Comparison of ENCODE assay signal across 8 mouse cellular contexts in genomic region chr13:21974221-21974725, GRCm38 (mm10). TPM values are rescaled to one million over a fixed set of nuclear protein-coding genes. Genes with fewer than 3 reads are reported as not detected.
DNase-seq lines count a peak whose midpoint lies in the region; ATAC-seq and TF ChIP-seq lines count a peak whose summit lies in the region.

No protein-coding gene starts in this region.

- H3K4me1 ChIP-seq in hindbrain, embryonic 15.5 days (replicated peaks) = 0 out of 2 replicates have a peak, but pooled peaks cover 3% of the 10 kb centered on the region

- H3K9ac ChIP-seq in hindbrain, embryonic 15.5 days = peak overlapping the region; percentile 63

- peak; percentile 95 for TF ChIP-seq CTCF in Patski (IDR thresholded peaks at IDR 0.05)

- H3K27me3 ChIP-seq in Patski = no peaks in the 10 kb centered on the region
- H3K27me3 ChIP-seq in hindbrain, embryonic 15.5 days = peaks cover 14% of the 10 kb centered on the region

- under 1% methylated on average over 23 of the region's 23 CpGs for WGBS in hindbrain, embryonic 15.5 days

- H3K4me3 ChIP-seq in hindbrain, embryonic 15.5 days = peak overlapping the region; percentile 61

- POLR2A ChIA-PET in Patski (lab: Charles Lee) = no interaction called here

- H3K9me3 ChIP-seq in hindbrain, embryonic 15.5 days = no peaks in the 10 kb centered on the region

- no peaks in the 10 kb centered on the region for H3K36me3 ChIP-seq in hindbrain, embryonic 15.5 days

- H3K27ac ChIP-seq in hindbrain, embryonic 15.5 days (replicated peaks) = peak overlapping the region; percentile 91

- ATAC-seq in Patski = peak; percentile 77
- peak; percentile 85 for ATAC-seq in hindbrain, embryonic 15.5 days (ENCODE audit: low FRiP score, low read depth)

- in situ Hi-C loops in Patski (cut with MboI; ENCODE audit: low pct_unique_long_range_greater_than_20kb) = loop anchor here (5.0 kb wide), 1 partner anchor 53 kb away; no protein-coding TSS in a partner anchor

- H3K4me2 ChIP-seq in hindbrain, embryonic 15.5 days = peak overlapping the region; percentile 50

- CTCF ChIA-PET in Patski (lab: Charles Lee) = interaction anchor here (0.9 to 1.9 kb wide), 19 partner anchors 8 to 93 kb away, joined by 3 to 15 read pairs (median 4); partner anchors contain the start of gene Prss16

- peak; percentile 77 for DNase-seq in Patski (ENCODE audit: low read depth, low spot score)
- DNase-seq in cerebellum, postnatal 25 days = peak; percentile 93 to 94
- DNase-seq in frontal cortex, postnatal 25 days (ENCODE audit: low spot score in 2 of 2) = peak; percentile 78 to 93
- peak; percentile 55 for DNase-seq in left cerebral cortex, adult 11 months (ENCODE audit: low spot score)
- DNase-seq in lung, postnatal 4 days = peak; percentile 91 to 93
- peak; percentile 81 for DNase-seq in retina, postnatal 7 days (ENCODE audit: low read depth, low spot score)
- DNase-seq in urinary bladder, adult 2 months (ENCODE audit: low spot score) = peak; percentile 76

RNA-seq across cellular contexts. Expression of gene Pom121l2, which starts 6.7 kb away (rescaled TPM):
- polyA plus RNA-seq in Patski (2021) = not detected
- 0.08 TPM in 1 of 2 replicates, not detected in the other for polyA plus RNA-seq in hindbrain, embryonic 15.5 days (2015; fragmentation: Nextera tagmentation; extraction: Ambion mirVana)
- not detected in 2 replicates for polyA plus RNA-seq in urinary bladder, adult 2 months (2012; rRNA removed)

RNA-seq across cellular contexts. Expression of gene Zfp184, which starts 29.4 kb away (rescaled TPM):
- 7.7 TPM for polyA plus RNA-seq in Patski (2021)
- 11.7 and 12.3 TPM in 2 replicates for polyA plus RNA-seq in hindbrain, embryonic 15.5 days (2015; fragmentation: Nextera tagmentation; extraction: Ambion mirVana)
- 1.7 TPM in 2 replicates for polyA plus RNA-seq in urinary bladder, adult 2 months (2012; rRNA removed)

RNA-seq across cellular contexts. Expression of gene Prss16, which starts 35.3 kb away (rescaled TPM):
- 6.3 TPM for polyA plus RNA-seq in Patski (2021)
- 0.14 TPM in 1 of 2 replicates, not detected in the other for polyA plus RNA-seq in hindbrain, embryonic 15.5 days (2015; fragmentation: Nextera tagmentation; extraction: Ambion mirVana)
- polyA plus RNA-seq in urinary bladder, adult 2 months (2012; rRNA removed) = 0.52 and 0.73 TPM in 2 replicates

Comparison
In these comparisons a context has a peak if more than half of its experiments do, and no peak if none do; other contexts are left out.
1. Peak in every context shown above with its lines: DNase-seq, ATAC-seq, H3K4me3 ChIP-seq and H3K27ac ChIP-seq.